Mouse (Mus musculus): ENCODE results near the gene Gm11492. TPM values are rescaled to one million over a fixed set of nuclear protein-coding genes. Genes with fewer than 3 reads are reported as not detected.

The Gm11492 gene
- polyA plus RNA-seq, 1 experiment from 2014 or later = not detected

- no peak for ATAC-seq (replicated peaks; ENCODE audit: low FRiP score)
- Histone ChIP-seq H3K4me2 (peak overlapping the region; percentile 85), H3K4me3 (replicated peaks) (peak overlapping the region; percentile 78), H3K27ac (peak overlapping the region; percentile 98), H3K4me1 (peaks cover 67% of the 10 kb centered on the region), H3K27me3 (no peaks in the 10 kb centered on the region), H3K9ac (peak overlapping the region; percentile 79), H3K9me3 (replicated peaks) (no peaks in the 10 kb centered on the region), H3K36me3 (peaks cover 24% of the 10 kb centered on the region)
- 33% methylated on average over 13 of the region's 13 CpGs for WGBS
Observed at GRCm38 (mm10) chr11:87592713-87593598, 26.5 kb downstream of the Gm11492 start.

GRCm38 (mm10) chr11:87595327-87595841 is 28.9 kb downstream of the Gm11492 start:
- Histone ChIP-seq H3K4me1 (peaks cover 54% of the 10 kb centered on the region), H3K27ac (peak overlapping the region; percentile 87), H3K9me3 (replicated peaks) (no peaks in the 10 kb centered on the region), H3K4me3 (replicated peaks) (peak overlapping the region; percentile 68), H3K9ac (peak overlapping the region; percentile 76), H3K36me3 (peaks cover 49% of the 10 kb centered on the region), H3K4me2 (peak overlapping the region; percentile 85), H3K27me3 (no peaks in the 10 kb centered on the region)
- ATAC-seq (replicated peaks; ENCODE audit: low FRiP score) = peak; percentile 69
- 0% methylated on average over 30 of the region's 37 CpGs for WGBS

GRCm38 (mm10) chr11:87595976-87596375 is 29.5 kb downstream of the Gm11492 start:
- Histone ChIP-seq H3K27ac (peak overlapping the region; percentile 87), H3K4me3 (replicated peaks) (peak overlapping the region; percentile 68), H3K36me3 (peaks cover 54% of the 10 kb centered on the region), H3K4me2 (peak overlapping the region; percentile 85), H3K9ac (peak overlapping the region; percentile 76), H3K4me1 (peaks cover 50% of the 10 kb centered on the region), H3K9me3 (replicated peaks) (no peaks in the 10 kb centered on the region), H3K27me3 (no peaks in the 10 kb centered on the region)
- no peak for ATAC-seq (replicated peaks; ENCODE audit: low FRiP score)
- 3% methylated on average over 7 of the region's 7 CpGs for WGBS

DNA sequence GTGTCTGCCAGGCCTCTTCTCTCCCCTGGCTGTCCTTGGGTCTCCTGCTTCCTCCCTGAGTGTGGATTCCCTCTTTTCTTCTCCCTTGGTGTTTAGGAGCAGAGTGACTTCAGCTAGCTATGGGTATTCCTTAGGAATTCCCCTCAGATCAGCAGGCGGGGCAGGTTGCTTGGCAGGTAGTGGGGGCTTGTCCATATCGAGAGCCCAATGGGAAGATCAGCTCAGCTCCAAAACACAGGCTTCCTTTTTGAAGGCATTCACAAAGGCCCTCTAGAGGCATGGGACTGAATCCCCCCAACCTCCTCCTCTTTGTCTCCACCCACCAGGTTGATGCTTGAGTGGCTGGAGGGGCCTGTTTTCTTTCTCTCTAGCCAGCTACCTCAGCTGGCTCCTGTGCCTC is 30.0 kb downstream of the Gm11492 start:
- Histone ChIP-seq H3K9me3 (replicated peaks) (no peaks in the 10 kb centered on the region), H3K4me1 (peaks cover 50% of the 10 kb centered on the region), H3K9ac (peak overlapping the region; percentile 24; the same call in 1 of the 2 replicates), H3K4me2 (peak overlapping the region; percentile 85), H3K27me3 (no peaks in the 10 kb centered on the region), H3K27ac (peak overlapping the region; percentile 46; the same call in 1 of the 2 replicates), H3K36me3 (peaks cover 60% of the 10 kb centered on the region), H3K4me3 (replicated peaks) (peak overlapping the region; percentile 68)
- ATAC-seq (replicated peaks; ENCODE audit: low FRiP score) = no peak
- WGBS = 30% methylated on average over 2 of the region's 2 CpGs

GRCm38 (mm10) chr11:87597061-87597460 is 30.6 kb downstream of the Gm11492 start:
- Histone ChIP-seq H3K9ac (no peak overlapping the region), H3K4me3 (replicated peaks) (no peak overlapping the region), H3K36me3 (peaks cover 65% of the 10 kb centered on the region)

GRCm38 (mm10) chr11:87599395-87600089 is 33.1 kb downstream of the Gm11492 start:
- Histone ChIP-seq H3K4me2 (no peak overlapping the region), H3K4me1 (peaks cover 28% of the 10 kb centered on the region), H3K4me3 (replicated peaks) (no peak overlapping the region), H3K27me3 (no peaks in the 10 kb centered on the region), H3K36me3 (peaks cover 81% of the 10 kb centered on the region), H3K9ac (no peak overlapping the region), H3K27ac (no peak overlapping the region), H3K9me3 (replicated peaks) (no peaks in the 10 kb centered on the region)
- 92% methylated on average over 13 of the region's 13 CpGs for WGBS
- no peak for ATAC-seq (replicated peaks; ENCODE audit: low FRiP score)

More at GRCm38 (mm10) chr11:87597061-87597460, 30.6 kb downstream of the Gm11492 start:
- Histone ChIP-seq H3K4me1 (peaks cover 50% of the 10 kb centered on the region), H3K9me3 (replicated peaks) (no peaks in the 10 kb centered on the region), H3K27ac (0 out of 2 replicates have a peak overlapping the region, but pooled peaks have one; percentile 46), H3K4me2 (0 out of 2 replicates have a peak overlapping the region, but pooled peaks have one; percentile 85), H3K27me3 (no peaks in the 10 kb centered on the region)
- ATAC-seq (replicated peaks; ENCODE audit: low FRiP score) = no peak

DNA sequence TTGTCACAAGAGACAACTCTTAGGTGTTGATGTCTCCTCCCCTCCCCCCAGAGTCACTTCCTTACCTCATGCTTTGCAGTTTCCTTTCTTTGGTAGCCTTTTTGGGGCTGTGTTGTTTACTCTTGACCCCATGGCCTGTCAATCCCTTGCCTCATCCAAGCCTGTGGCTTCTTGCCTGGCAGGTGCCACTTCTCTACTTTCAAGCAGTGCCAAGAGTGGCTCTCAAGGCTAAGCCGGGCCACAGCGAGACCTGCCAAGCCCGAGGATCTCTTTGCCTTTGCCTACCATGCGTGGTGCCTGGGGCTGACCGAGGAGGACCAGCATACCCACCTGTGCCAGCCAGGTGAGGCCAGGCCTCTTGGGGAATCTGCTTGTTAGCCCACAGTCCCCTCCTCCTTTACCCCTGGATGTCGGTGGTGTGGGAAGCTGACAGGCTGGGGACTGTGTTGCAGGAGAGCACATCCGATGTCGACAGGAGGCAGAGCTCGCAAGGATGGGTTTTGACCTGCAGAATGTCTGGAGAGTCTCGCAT is 33.9 kb downstream of the Gm11492 start:
- ATAC-seq (replicated peaks; ENCODE audit: low FRiP score) = no peak
- Histone ChIP-seq H3K27me3 (no peaks in the 10 kb centered on the region), H3K4me3 (replicated peaks) (no peak overlapping the region), H3K9ac (no peak overlapping the region), H3K4me1 (peaks cover 19% of the 10 kb centered on the region), H3K9me3 (replicated peaks) (no peaks in the 10 kb centered on the region), H3K27ac (no peak overlapping the region), H3K36me3 (peaks cover 89% of the 10 kb centered on the region), H3K4me2 (no peak overlapping the region)
- 92% methylated on average over 10 of the region's 10 CpGs for WGBS

- Histone ChIP-seq H3K4me3 (replicated peaks) (no peak overlapping the region), H3K36me3 (peaks cover 100% of the 10 kb centered on the region), H3K9ac (no peak overlapping the region), H3K27ac (no peak overlapping the region), H3K4me1 (0 out of 2 replicates have a peak, but pooled peaks cover 2% of the 10 kb centered on the region), H3K27me3 (no peaks in the 10 kb centered on the region), H3K4me2 (no peak overlapping the region), H3K9me3 (replicated peaks) (no peaks in the 10 kb centered on the region)
- WGBS = 92% methylated on average over 9 of the region's 9 CpGs
- ATAC-seq (replicated peaks; ENCODE audit: low FRiP score) = no peak
Observed at GRCm38 (mm10) chr11:87602234-87602633, 35.8 kb downstream of the Gm11492 start.

DNA sequence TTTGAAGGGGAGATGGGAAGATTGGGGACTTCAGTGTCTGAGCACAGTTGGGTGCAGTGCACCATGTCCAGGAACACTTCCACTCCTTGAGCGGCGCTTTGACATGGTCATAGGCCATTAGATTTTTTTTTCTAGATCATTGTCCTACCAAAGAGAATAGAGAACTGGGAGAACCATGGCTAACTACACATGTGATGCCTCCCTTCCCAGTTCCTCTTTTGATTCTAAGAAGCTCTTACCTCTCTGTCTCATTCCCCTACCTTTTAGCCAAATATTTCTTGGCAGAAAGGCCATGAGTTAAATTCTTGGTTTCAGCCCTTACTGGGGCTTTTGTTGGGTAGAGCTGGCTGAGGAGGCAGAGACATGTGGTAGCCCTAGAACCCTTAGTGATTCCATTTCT is 37.1 kb downstream of the Gm11492 start:
- WGBS = 93% methylated on average over 2 of the region's 2 CpGs
- H3K4me3 ChIP-seq (replicated peaks) = no peak overlapping the region
- no peak overlapping the region for H3K9ac ChIP-seq
- H3K4me1 ChIP-seq = no peaks in the 10 kb centered on the region
- no peaks in the 10 kb centered on the region for H3K27me3 ChIP-seq
- H3K36me3 ChIP-seq = peaks cover 100% of the 10 kb centered on the region
- H3K27ac ChIP-seq = no peak overlapping the region
- H3K9me3 ChIP-seq (replicated peaks) = no peaks in the 10 kb centered on the region
- no peak for ATAC-seq (replicated peaks; ENCODE audit: low FRiP score)
- H3K4me2 ChIP-seq = no peak overlapping the region

GRCm38 (mm10) chr11:87609264-87609663 is 42.8 kb downstream of the Gm11492 start:
- H3K4me3 ChIP-seq (replicated peaks) = no peak overlapping the region
- WGBS = 89% methylated on average over 7 of the region's 7 CpGs

GRCm38 (mm10) chr11:87611547-87611946 is 45.1 kb downstream of the Gm11492 start:
- WGBS = 92% methylated on average over 9 of the region's 9 CpGs
- H3K36me3 ChIP-seq = peaks cover 100% of the 10 kb centered on the region

More at GRCm38 (mm10) chr11:87609264-87609663, 42.8 kb downstream of the Gm11492 start:
- Histone ChIP-seq H3K9ac (no peak overlapping the region), H3K36me3 (peaks cover 100% of the 10 kb centered on the region), H3K27ac (no peak overlapping the region), H3K27me3 (no peaks in the 10 kb centered on the region), H3K9me3 (replicated peaks) (no peaks in the 10 kb centered on the region), H3K4me2 (no peak overlapping the region), H3K4me1 (no peaks in the 10 kb centered on the region)
- ATAC-seq (replicated peaks; ENCODE audit: low FRiP score) = no peak

More at GRCm38 (mm10) chr11:87611547-87611946, 45.1 kb downstream of the Gm11492 start:
- no peak for ATAC-seq (replicated peaks; ENCODE audit: low FRiP score)
- H3K27ac ChIP-seq = no peak overlapping the region
- H3K4me1 ChIP-seq = no peaks in the 10 kb centered on the region
- H3K4me3 ChIP-seq (replicated peaks) = no peak overlapping the region
- H3K9ac ChIP-seq = no peak overlapping the region
- H3K27me3 ChIP-seq = no peaks in the 10 kb centered on the region
- no peak overlapping the region for H3K4me2 ChIP-seq
- no peaks in the 10 kb centered on the region for H3K9me3 ChIP-seq (replicated peaks)

All from kidney, embryonic 15.5 days (tissue).